Mouse (Mus musculus) T-helper 2 cell (primary cell): Measurements from ENCODE around the gene Fgf11.

Experiments used
- in situ Hi-C: fragments of 300-600 bp; cut with MboI, MseI; formaldehyde crosslinking; loops from one replicate; pipeline ENCODE4 v1.15.1; 2025; ENCODE audit warnings: high pct_unique_total_duplicates

The Fgf11 gene

DNA sequence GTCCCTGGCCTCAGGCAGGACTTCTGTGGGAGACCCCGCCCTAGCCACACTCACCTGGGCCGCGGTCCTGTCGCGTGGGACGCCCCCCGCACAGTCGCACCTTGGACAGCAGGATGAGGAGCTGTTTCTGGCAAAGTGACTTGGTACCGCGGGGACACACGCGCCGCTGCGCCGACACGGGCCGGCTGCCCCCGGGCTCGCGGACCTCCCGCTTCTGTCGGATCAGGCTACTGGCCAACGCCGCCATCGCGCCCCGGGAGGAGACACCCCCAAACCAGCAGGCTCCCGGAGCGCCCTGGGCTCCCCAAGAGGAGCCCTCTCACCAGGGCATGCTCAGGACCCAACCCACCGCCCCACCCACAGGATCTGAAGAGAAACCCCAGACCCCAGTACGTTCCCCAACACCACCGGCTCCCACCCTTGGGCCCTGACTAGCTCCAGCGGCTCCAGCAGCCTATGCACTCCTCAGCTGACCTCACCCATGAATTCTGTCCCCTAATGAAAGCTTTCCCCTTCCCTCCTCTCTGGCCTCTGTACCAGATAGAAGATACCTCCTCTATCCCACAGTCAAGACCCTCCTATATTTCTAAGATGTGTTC lies at the start of gene Fgf11:
Gene Fgf11, minus strand, starts transcription at position 479 of the 599 bp plus-strand sequence.
- in situ Hi-C loops: loop anchor here (5.0 kb wide), 1 partner anchor 76 kb away; the partner anchor contains the start of gene Tmem95

DNA sequence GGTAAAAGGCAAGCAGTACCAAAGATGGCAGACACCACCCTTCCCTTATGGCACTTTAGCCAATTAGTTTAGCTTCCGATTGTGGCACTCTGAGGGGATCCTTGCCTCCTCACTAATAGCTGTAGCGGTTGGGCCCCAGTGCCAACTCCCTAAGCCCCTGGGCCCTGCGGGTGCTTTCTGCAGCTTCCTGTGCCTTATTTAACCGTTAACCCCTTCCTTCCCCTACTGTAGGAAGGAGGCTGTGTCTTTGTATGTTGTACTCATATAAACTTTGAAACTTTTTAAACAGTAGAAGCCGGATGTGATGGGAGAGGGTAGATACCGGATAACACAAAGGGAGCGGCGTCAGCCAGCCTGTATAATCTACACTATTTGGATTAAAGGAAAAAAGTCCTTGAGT lies 49.1 kb upstream of the Fgf11 start:
- in situ Hi-C loops: no loop called here

DNA sequence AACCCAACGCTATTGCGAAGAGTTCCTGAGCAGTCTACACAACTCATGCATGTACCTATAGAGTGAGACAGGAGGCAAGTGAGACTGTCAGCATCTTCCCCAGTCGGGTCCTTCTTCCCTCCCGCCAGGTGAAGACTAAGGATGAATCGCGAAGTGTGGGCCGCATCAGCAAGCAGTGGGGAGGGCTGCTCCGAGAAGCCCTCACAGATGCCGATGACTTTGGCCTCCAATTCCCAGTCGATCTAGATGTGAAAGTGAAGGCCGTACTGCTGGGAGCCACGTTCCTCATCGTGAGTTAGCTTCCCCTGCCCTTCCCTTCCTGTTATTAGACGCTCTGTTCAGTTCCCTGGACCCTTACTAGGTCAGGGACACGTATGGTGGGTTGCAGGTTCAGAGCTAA lies 48.2 kb upstream of the Fgf11 start:
- in situ Hi-C loops: no loop called here

DNA sequence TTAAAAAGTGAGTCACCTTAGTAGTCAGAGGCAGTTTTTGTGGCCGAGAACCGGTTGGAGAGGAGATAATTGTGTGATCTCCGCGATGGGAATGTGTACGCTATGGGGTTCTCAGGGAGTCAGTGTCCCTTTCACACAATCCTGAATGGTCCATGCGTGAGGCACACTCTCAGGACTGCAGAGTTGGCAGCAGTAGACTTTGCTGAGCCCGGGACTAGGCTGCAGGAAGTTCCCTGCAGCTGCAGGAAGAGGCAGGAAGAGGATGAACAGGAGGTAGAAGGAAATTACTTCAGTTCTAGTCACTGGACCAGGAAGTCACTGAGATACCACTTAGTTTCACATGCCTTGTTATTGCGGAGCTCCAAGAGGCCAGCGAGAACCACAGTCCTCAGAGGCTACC lies 47.5 kb upstream of the Fgf11 start:
- in situ Hi-C loops: no loop called here

DNA sequence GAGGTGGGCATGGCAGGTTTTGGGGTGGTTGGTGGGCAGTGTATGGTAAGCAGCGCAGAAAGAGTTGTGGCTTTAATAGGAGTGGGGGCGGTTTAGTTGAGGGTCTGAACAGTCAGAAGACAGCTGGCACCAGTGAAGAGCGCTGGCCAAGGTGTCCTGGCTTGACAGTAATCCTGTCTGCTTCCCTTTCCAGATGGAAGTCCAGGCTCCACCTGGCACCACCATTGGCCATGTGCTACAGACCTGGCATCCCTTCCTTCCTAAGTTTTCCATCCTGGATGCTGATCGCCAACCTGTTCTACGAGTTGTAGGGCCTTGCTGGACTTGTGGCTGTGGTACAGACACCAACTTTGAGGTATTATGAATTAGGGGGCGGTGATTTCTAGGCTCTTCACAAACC lies 46.4 kb upstream of the Fgf11 start:
- in situ Hi-C loops: no loop called here

DNA sequence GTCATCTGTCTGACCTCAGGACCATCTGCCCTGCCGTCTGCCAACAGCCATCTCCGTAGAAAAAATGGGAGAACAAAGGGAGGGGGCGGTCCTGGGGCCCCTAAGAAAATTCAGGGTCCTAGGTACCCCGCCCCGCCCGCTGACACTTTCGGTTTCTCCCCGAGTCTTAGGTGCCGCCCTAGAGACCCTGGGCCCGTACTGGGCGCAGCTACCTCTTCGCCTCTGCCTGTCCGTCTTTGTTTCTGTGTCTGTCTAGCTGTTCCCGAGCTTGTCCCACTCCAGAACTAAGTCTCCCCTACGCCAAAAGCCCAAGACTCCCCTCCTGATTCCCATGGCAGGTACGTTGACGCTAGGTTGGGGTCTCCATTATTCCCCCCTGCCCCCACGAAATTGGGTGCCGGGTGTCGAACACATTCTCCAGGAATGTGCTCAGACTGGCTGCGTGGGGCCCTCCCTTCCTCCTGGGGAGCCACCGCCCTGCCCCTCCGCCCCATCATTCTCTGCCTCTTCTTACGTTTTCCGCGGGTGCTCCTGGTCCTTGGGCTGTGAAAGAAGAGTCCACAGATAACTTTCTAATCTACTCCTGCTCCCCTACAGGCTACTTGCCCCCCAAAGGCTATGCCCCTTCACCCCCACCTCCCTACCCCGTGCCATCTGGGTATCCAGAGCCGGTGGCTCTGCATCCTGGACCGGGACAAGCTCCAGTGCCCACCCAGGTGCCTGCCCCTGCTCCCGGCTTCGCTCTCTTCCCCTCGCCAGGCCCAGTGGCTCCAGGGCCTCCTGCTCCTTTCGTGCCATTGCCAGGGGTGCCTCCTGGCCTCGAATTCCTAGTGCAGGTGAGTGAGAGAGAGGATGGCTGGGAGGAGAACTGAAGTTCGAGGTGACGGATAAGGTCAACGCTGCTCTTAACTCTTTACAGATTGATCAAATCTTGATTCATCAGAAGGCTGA lies 45.4 kb upstream of the Fgf11 start:
- in situ Hi-C loops: no loop called here

DNA sequence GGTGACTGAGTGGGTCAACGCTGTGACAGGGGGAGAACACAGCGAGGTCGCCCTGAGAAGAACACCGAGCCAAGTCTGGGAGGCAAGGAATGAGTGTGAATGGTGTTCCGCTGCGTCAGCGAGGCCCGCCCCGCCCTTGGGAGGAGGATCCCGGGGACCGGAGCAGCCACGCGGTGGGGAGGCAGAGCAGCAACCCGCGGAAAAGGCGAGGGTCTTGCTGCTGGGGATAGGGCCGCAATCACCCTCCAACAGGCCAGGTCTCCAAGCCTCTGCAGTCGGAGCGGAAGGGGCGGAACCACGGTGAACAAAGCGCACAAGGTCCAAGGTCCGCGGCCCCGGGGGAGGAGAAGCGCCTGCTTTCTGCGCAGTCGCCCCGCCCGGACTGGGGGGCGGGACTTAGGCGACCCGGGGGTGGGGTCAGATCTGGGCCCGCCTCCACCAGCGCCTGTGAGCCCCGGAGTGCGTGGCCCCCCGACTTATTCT lies 44.6 kb upstream of the Fgf11 start, which contains the start of gene Plscr3:
Gene Plscr3, plus strand, starts transcription at position 179 of the 483 bp plus-strand sequence.
- in situ Hi-C loops: no loop called here

DNA sequence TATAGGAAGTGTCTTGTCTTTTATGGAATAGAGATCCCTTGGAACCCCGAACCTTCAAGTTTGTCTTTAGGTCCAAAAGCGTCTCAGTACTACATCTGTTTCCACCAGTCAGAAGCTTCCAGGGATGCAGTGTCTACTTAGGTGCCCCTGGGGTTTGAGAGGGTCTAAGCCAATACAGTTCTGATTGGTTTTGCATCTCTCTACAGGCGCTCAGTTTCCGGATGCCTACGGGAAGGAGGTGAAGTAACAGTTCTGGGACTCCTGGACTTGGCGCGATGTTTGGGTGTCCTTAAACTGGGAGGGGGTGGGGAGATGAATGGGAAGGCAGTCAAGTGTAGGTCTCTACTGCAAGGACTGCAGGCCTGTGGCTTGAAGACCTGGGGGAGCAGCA lies 37.1 kb upstream of the Fgf11 start:
- in situ Hi-C loops: loop anchor here (5.0 kb wide), 1 partner anchor 41 kb away; the partner anchor contains the start of gene Chrnb1

DNA sequence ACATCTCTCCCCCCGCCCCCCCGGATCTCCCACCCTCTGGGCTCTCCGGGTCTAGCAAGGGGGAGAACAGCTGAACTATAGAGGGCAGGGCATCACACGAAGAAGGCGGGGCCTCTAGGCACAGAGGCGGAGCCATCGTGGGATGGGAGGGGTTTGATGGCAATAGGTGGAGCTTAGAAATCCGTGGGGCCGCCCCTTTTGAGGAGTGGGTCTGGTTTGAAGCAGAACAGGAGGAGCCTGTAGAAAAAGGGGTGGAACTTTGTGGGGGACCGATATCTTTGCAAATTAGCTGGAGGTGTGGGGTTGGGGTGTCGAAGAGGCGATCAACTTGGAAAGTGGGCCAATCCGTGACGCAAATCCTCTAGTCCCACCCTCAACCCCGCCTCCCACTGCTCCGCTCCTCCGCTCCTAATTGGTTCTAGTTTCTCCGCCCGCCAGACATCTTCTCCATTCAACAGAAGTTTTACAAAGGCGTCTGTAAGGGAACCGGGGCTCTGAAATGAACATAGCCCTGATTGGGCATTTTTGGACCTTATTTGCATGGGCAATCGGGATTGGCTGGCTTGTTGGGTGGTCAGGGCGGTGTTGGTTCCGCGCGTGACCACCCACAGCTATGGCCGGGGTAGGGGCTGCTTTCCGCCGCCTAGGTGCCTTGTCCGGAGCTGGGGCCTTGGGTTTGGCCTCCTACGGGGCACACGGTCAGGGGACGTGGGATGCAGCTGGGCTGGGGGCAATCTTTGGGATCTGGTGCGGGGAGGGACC lies 36.5 kb upstream of the Fgf11 start, which contains the start of gene Tmem256:
Gene Tmem256, plus strand, starts transcription at position 563 of the 762 bp plus-strand sequence.
- in situ Hi-C loops: loop anchor here (5.0 kb wide), 1 partner anchor 41 kb away; the partner anchor contains the start of gene Chrnb1

DNA sequence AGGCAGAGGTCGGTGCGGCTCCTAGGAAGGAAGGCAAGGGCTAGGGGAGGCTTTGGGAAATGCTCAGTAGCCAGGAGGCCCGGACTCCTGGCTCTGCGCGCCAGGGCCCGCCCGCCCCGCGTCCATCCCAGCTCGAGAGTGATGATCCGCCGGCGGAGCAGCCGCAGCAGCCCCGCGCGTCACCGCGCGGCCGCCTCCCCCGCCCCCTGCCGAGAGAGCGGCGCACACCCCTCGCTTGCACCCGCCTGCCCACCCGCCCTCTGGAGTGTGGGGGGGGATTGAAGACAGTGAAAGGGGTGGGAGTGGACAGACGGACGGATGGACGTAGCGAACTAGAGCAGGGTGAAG lies 35.9 kb upstream of the Fgf11 start, which contains the start of gene Nlgn2:
Gene Nlgn2, minus strand, starts transcription at position 181 of the 348 bp plus-strand sequence.
- in situ Hi-C loops: loop anchor here (5.0 kb wide), 1 partner anchor 40 kb away; the partner anchor contains the start of gene Chrnb1

DNA sequence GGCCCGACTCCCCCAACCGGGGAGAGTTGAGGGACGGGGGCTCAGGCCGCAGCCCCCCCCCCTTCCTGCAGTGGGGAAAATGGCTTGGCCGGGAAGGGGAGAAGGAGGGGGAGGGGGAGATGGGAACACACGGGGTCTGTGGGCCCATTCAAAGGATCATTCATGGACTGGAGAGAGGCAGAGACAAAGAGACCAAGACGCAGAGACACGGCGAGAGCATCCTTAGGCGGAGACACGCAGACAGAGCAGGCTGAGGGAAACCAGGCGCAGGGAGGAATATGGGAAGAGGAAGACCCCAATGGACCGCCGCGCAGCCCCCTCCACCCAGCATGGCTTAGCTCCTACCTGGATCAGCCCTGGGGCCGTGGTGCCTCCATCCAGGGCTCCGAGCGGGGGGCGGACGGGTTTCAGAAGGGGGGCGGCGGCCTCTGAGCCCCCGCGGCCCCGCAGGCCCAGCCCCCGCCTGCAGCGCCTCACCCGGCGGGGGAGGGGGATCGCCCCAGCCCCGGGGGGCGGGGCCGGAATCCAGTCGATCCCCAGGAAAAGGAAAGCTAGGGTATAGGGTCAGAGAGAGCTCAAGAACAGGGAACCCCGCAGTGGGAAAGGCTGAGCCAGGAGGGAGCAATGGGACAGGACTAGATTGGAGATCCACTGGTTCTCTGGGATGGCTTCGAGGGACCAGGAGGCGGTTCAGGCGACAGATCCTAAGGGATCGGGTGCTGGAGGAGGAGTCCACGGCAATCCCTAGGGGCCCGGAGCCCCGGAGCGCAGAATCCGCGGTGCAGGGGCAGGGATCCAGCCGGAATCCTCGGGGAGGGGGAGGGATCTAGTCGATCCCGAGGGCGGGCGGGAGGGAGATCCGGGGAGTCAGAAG lies 35.3 kb upstream of the Fgf11 start:
- in situ Hi-C loops: loop anchor here (5.0 kb wide), 1 partner anchor 40 kb away; the partner anchor contains the start of gene Chrnb1

DNA sequence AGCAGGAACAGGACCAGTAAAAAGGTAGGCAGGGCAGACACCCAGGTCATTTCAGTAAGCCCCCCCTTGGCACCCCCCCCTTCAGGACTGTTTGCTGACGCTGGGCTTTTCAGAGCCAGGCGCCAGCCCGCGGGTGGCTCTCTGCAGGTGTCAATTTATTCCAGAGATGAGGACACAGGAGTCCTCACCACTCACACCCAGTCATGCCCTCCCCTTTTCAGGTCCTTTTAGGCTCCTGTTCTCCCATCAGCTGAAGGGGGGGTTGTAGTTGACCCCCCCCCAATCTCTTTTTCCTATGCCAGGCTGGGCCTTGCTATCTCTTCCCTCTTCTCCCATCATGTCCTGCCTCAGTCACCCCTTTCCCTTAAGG lies 34.3 kb upstream of the Fgf11 start:
- in situ Hi-C loops: loop anchor here (5.0 kb wide), 1 partner anchor 39 kb away; the partner anchor contains the start of gene Chrnb1

DNA sequence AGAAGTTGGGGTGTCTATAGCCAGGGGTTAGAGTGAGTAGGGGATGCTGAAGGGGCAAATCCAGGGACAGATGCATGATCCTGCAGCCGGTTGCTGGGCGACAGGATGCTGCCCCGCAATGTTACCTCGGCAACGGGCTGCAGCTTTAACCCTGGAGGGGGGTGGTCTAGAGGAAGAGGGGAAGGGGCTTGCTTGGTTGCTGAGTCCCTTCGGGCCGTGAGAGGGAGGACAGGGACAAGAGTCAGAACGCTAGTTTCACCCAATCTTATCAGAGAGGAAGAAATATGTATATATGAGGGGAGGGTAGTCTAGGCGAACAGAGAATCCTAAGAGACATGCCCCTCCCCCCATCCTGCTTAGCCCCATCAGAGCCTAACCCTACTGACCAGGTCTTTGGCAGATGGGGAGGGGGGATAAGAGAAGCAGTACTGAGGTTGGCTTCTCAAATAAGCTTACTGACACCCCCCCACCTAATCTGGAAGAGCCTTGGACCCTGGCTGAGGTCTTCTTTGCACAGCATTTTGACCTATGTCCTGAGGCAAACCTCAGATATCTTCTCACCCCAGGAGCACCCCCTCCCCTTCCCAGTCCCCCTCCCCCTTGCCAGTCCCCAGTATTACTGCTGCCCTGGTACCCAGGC lies 33.8 kb upstream of the Fgf11 start:
- in situ Hi-C loops: loop anchor here (5.0 kb wide), 1 partner anchor 38 kb away; the partner anchor contains the start of gene Chrnb1

DNA sequence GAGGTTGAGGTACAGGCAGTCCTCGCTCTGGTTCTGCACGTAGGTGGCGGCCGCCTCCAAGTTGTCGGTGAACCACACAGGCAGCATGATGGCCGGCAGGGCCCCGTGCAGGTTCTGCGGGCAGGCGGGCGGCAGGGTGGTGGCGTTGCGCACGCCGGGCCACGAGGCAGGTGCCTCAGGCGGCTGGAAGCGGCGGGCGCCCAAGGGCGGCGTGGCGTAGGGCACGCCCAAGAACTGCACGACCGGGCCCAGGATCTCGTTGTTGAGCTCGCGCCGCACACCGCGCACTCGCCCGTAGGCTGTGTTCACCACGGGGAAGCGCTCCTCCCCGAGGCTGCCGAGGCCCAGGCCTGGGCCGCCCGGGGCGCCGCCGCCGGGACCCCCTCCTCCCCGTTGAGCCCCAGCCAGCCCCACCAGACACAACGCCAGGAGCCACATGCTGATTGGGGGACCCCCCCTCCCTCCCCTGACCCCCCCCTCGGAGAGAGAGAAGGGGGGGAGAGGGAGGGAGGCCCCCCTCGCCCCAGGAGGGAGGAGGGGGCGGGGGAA lies 32.4 kb upstream of the Fgf11 start:
- in situ Hi-C loops: no loop called here

DNA sequence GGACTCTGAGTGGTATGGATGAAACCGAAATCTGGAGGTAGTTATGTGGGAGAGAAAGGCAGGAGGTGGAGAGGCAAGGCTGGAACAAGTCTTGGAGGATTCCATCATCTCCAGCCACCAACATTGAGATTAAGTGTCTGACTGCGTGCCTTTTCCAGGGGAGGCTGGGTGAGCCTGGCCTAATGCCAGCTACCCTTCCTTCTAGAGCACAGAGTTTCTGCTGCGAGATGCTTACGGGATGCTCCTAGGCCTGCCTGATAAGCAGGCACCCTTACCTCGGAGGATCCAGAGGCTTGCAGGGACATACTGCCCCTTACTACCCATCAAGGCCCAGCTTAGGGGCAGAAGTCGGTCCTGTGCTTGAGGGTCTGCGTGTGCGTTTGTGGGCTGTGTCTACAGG lies 31.9 kb upstream of the Fgf11 start:
- in situ Hi-C loops: no loop called here

DNA sequence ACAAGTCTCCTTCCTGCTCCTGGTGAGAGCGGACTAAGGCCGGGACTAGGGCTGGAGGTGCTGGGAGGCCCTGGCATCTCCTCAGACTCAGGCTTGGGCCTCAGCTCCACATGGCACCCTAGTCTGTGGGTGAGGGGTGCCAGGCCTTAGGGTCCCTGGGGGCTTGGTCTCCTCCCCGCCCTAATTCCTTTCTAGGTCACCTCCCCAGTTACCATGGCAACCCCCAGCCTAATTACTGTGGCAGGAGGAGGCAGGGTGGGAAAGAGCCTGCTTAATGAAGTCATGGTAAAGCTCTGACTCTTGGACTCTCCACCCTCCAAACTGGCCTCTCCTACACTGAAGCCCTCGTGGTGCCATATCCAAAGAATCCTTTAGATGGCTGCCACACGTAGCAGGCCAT lies 27.2 kb upstream of the Fgf11 start:
- in situ Hi-C loops: no loop called here

DNA sequence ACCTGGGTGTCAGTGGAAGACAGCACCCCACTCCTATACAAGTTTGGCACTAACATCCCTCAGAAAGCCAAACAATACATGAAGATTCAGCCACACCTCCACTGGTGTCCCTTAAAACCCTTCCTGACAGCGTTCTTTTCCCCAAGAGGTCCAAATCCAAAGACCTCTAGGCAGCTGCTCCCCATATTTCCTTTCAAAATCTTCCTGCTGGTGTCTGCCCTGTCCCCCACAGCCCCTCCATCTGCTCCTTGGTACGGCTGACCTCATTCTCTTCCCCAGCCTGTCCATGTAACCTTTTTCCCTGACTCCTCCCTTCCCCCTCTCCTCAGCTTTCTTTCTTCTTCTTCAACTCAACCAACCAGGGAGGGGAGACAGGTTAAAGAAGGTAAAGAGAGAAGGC lies 21.8 kb upstream of the Fgf11 start:
- in situ Hi-C loops: no loop called here

DNA sequence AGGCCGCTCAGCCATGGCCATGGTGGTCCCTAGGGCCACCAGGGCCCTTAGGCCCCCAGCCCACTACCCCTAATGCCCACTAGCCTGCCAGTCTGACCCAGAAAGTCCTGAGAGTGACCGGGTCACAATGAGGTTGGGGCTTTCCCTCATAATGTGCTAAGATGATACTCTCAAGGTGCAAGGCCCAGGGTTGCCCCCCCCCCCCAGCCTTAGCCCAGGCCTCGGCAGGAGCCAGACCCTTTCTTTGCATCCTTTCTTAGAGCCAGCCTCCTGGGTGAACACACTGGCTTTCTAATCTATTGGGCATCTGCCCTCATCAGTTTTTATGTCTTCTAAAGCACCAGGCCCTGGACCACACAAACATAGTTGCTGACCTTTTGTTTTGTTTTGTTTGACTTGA lies 20.4 kb upstream of the Fgf11 start, which contains the start of gene Spem1:
Gene Spem1, minus strand, starts transcription at position 101 of the 400 bp plus-strand sequence.
- in situ Hi-C loops: no loop called here

DNA sequence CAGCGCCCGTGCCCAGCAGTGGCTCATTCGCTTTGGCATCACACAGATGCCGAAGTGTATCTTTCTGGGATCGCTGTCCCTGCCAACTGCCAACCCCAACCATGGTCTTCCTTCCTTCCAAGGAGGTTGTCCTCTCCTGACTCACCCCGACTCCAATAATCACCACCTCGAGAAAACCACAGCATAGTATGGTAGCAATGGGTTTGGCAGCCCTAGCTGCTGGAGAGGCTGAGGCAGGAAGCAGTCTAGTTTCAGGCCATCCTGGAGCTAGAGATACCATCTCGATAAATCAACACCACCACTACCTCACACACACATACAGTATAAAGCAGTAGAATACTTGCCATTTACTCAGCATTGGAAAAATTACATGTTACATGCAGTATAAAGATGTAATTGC lies 17.2 kb upstream of the Fgf11 start:
- in situ Hi-C loops: no loop called here

DNA sequence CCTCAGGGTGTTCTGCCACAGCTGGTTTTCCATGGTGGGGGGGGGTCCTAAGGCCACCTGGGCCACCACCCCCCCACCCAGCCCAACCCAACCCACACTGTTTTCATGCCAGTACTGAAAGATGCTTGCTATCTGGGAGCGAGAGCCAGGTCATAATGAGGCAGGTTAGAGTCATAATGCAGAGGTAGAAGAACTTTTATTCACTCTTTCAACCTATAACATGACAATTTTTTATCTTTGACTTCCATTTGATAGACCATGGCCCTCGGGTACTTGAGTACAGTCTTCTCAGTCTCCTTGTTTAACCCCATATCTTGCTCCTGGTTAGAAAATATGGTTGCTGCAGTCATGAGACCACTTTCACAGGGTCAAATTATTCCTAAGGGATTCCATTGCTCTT lies 16.7 kb upstream of the Fgf11 start, which contains the start of gene Spem2:
Gene Spem2, minus strand, starts transcription at position 101 of the 400 bp plus-strand sequence.
- in situ Hi-C loops: no loop called here
